Mouse (Mus musculus) mouse embryonic stem cell (cell line): ENCODE data around the gene Clcn1.

Experiments used
- in situ Hi-C, 2 experiments: fragments of 300-500 bp; cut with MboI; formaldehyde crosslinking; loops; 1 replicate in 1 of 2; 3 replicates in 1 of 2; pipeline ENCODE4 v1.14.3; 2019 to 2020; ENCODE audit warnings: low sequenced_read_pairs in 2 of 2, low pct_unique_long_range_greater_than_20kb in 1 of 2, mixed read lengths in 1 of 2; ENCODE audit not compliant: unreplicated experiment in 1 of 2

Clcn1 gene

GRCm38 (mm10) chr6:42359364-42360147, 73.1 kb downstream of the Clcn1 start:
- in situ Hi-C loops: no loop called here

- in situ Hi-C loops: no loop called here
Measured at GRCm38 (mm10) chr6:42360231-42360840, 73.9 kb downstream of the Clcn1 start.

- in situ Hi-C loops: no loop called here
Measured at GRCm38 (mm10) chr6:42361041-42361895, 74.8 kb downstream of the Clcn1 start.

GRCm38 (mm10) chr6:42362074-42362473, 75.6 kb downstream of the Clcn1 start:
- in situ Hi-C loops: no loop called here

GRCm38 (mm10) chr6:42362497-42362896, 76.0 kb downstream of the Clcn1 start:
- in situ Hi-C loops: no loop called here

- in situ Hi-C loops: no loop called here
Measured at GRCm38 (mm10) chr6:42362974-42363373, 76.5 kb downstream of the Clcn1 start.

GRCm38 (mm10) chr6:42364066-42364465, 77.6 kb downstream of the Clcn1 start:
- in situ Hi-C loops: no loop called here

- in situ Hi-C loops: no loop called here
Measured at GRCm38 (mm10) chr6:42364607-42365006, 78.1 kb downstream of the Clcn1 start.

GRCm38 (mm10) chr6:42365215-42365614, 78.7 kb downstream of the Clcn1 start:
- in situ Hi-C loops: no loop called here
